In the genomic region with DNA sequence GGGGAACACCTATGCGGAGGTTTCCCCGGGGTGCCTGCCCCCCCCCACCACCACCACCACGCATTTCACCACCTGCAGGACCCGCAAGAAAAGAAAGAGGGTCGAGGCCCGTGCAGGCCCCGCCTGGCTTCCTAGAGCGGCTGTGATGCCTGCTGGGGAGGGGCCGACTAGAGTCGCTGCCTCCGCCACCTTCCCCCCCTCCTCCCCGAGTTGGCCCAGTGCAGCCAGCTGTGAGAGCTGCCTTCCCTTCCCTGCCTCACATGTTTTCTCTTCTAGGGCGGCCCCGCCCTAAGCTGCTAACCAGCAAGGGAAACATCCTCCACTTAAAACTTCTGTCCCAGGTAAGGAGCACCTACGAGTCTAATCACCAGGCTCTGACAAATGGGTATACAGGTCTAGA, we compare ENCODE assay signal across 7 mouse cellular contexts. TPM values are rescaled to one million over a fixed set of nuclear protein-coding genes. Genes with fewer than 3 reads are reported as not detected.
DNase-seq lines count a peak whose midpoint lies in the region; ATAC-seq lines count a peak whose summit lies in the region.
"Not testable (repeated sequence)": the region's sequence is repeated elsewhere in the genome, so short reads cannot be mapped to it uniquely, and the experiment has no call there.

No protein-coding gene starts in this region.

- H3K36me3 ChIP-seq in forebrain, embryonic 10.5 days (replicated peaks); heart, embryonic 15.5 days; intestine, embryonic 15.5 days; limb, embryonic 13.5 days; neural tube, embryonic 15.5 days: not testable (repeated sequence)

- peak overlapping the region; percentile 57 for H3K4me2 ChIP-seq in heart, embryonic 15.5 days
- peak overlapping the region; percentile 42 for H3K4me2 ChIP-seq in intestine, embryonic 15.5 days (replicated peaks)
- H3K4me2 ChIP-seq in limb, embryonic 13.5 days (replicated peaks), result peak overlapping the region; percentile 51
- 0 out of 2 replicates have a peak overlapping the region, but pooled peaks have one; percentile 19 for H3K4me2 ChIP-seq in neural tube, embryonic 15.5 days

- not testable (repeated sequence) for H3K27me3 ChIP-seq in forebrain, embryonic 10.5 days (ENCODE audit: poor library complexity, severe bottlenecking); heart, embryonic 15.5 days; intestine, embryonic 15.5 days (replicated peaks); limb, embryonic 13.5 days; neural tube, embryonic 15.5 days (replicated peaks)

- H3K9me3 ChIP-seq in forebrain, embryonic 10.5 days; heart, embryonic 15.5 days (replicated peaks); intestine, embryonic 15.5 days; limb, embryonic 13.5 days; neural tube, embryonic 15.5 days (replicated peaks): not testable (repeated sequence)

- not testable (repeated sequence) for ATAC-seq in heart, embryonic 15.5 days (replicated peaks; ENCODE audit: insufficient number of reproducible peaks, insufficient read depth, low FRiP score, low read depth); intestine, embryonic 15.5 days; limb, embryonic 13.5 days (ENCODE audit: low FRiP score, low read depth); neural tube, embryonic 15.5 days (ENCODE audit: low FRiP score)

- H3K9ac ChIP-seq in heart, embryonic 15.5 days, result peak overlapping the region; percentile 37; the same call in 1 of the 2 replicates
- not testable (repeated sequence) for H3K9ac ChIP-seq in intestine, embryonic 15.5 days; neural tube, embryonic 15.5 days (replicated peaks)
- H3K9ac ChIP-seq in limb, embryonic 13.5 days, result peak overlapping the region; percentile 48; the same call in 1 of the 2 replicates

- H3K4me3 ChIP-seq in brown adipose tissue, adult 24 weeks (ENCODE audit: insufficient read depth, low read depth, low read length), result peak overlapping the region; percentile 22
- H3K4me3 ChIP-seq in forebrain, embryonic 10.5 days, result peak overlapping the region; percentile 30; the same call in 1 of the 2 replicates
- H3K4me3 ChIP-seq in heart, embryonic 15.5 days, result peak overlapping the region; percentile 41
- peak overlapping the region; percentile 19 for H3K4me3 ChIP-seq in intestine, embryonic 15.5 days (replicated peaks)
- peak overlapping the region; percentile 24 for H3K4me3 ChIP-seq in limb, embryonic 13.5 days
- H3K4me3 ChIP-seq in neural tube, embryonic 15.5 days (replicated peaks), result not testable (repeated sequence)

- not testable (repeated sequence) for H3K27ac ChIP-seq in brown adipose tissue, adult 24 weeks (replicated peaks; ENCODE audit: low read depth, low read length); heart, embryonic 15.5 days; intestine, embryonic 15.5 days; limb, embryonic 13.5 days; neural tube, embryonic 15.5 days (replicated peaks)
- H3K27ac ChIP-seq in forebrain, embryonic 10.5 days, result peak overlapping the region; percentile 51; the same call in 1 of the 2 replicates

- WGBS in forebrain, embryonic 10.5 days, result 31% methylated on average over 15 of the region's 15 CpGs
- WGBS in heart, embryonic 15.5 days, result 30% methylated on average over 15 of the region's 15 CpGs
- 27% methylated on average over 14 of the region's 15 CpGs for WGBS in intestine, embryonic 15.5 days
- 38% methylated on average over 15 of the region's 15 CpGs for WGBS in limb, embryonic 13.5 days
- 45% methylated on average over 12 of the region's 15 CpGs for WGBS in neural tube, embryonic 15.5 days

- DNase-seq in forebrain, embryonic 10.5 days (ENCODE audit: extremely low spot score, low spot score), result not testable (repeated sequence)
- peak; percentile 1 for DNase-seq in lung, postnatal 10 days

- not testable (repeated sequence) for H3K4me1 ChIP-seq in brown adipose tissue, adult 24 weeks (ENCODE audit: control insufficient read depth, insufficient read depth, insufficient read length, low read length); forebrain, embryonic 10.5 days; heart, embryonic 15.5 days (replicated peaks); intestine, embryonic 15.5 days (replicated peaks); limb, embryonic 13.5 days; neural tube, embryonic 15.5 days

RNA-seq across cellular contexts. Expression of a gene that starts 52.8 kb away (rescaled TPM):
- polyA plus RNA-seq in brown adipose tissue, adult 24 weeks (2012; ENCODE audit: insufficient read depth, insufficient read length, missing spikeins), result 5.4 and 7.8 TPM in 2 replicates
- polyA plus RNA-seq in forebrain, embryonic 10.5 days (2016; fragmentation: Nextera tagmentation; extraction: Ambion mirVana), result 22.3 and 22.4 TPM in 2 replicates
- 16.2 and 16.9 TPM in 2 replicates for polyA plus RNA-seq in heart, embryonic 15.5 days (2015; fragmentation: Nextera tagmentation; extraction: Ambion mirVana)
- 20.0 and 20.5 TPM in 2 replicates for polyA plus RNA-seq in intestine, embryonic 15.5 days (2015; fragmentation: Nextera tagmentation; extraction: Ambion mirVana)
- polyA plus RNA-seq in limb, embryonic 13.5 days (2015; fragmentation: Nextera tagmentation; extraction: Ambion mirVana), result 33.7 and 34.7 TPM in 2 replicates
- polyA plus RNA-seq in neural tube, embryonic 15.5 days (2015; fragmentation: Nextera tagmentation; extraction: Ambion mirVana), result 28.3 and 28.4 TPM in 2 replicates
